Mouse (Mus musculus): ENCODE data around the gene Gm20388. TPM values are rescaled to one million over a fixed set of nuclear protein-coding genes. Genes with fewer than 3 reads are reported as not detected.
A peak's percentile ranks its signal among the peaks of the same experiment; 100 is the strongest.

Gene Gm20388
- total RNA-seq, 2 experiments from 2014 or later = 1.3 to 8.5 TPM

DNA sequence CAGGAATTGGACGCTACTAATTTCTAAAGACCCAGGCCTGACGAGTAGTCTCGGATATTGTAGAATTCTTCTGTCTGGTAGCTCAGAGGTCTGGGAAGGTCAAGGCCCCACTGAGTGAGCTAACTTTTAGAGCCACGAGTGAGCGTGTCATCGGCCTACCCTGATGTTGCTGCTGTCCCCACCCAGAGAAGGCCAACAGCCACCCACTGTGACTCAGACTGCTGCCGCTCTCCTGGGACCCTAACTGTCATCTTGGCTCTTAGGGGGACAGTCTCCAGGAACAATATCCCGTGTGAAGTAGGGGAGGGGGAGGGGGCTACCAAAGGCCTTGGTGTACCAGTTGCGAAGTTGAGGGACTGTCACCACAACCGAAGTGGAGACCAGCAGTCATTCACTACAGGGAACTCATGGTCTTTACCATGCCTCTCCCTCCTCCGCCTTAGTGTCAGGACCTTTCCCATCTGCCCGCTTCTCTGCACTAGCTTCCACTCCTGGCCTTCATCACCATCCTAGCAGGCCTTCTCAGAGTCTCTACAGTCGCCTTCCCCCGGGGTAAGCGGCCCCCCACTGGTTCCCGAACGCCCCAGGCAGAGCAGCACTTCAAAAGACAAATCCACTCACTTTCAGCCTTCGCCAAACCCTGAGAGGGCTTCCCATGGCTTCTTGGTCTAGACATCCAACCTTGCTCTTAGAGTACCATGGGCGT, 2036.6 kb downstream of the Gm20388 start:
- peak in 1 of 2 experiments; percentile 30 for DNase-seq (ENCODE audit: low spot score in 2 of 2)

DNA sequence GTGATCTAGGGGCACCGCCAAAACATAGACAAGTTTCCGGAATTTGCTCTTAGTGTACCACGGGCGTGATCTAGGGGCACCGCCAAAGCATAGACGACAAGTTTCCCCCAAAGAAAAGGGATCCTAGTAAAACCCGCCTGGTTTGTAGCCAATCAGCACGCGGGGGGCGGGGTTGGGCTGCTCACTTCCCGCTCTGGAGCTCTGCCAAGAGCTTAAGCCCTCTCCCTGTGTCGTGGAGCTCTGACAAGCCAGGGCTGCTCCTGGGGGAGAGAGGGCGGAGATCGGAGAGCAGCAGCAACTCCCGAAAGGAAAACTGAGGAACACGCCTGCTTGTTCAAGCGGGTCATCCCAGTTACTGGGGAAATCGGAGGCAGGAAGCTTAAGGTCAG, 2037.1 kb downstream of the Gm20388 start:
- peak; percentile 74 to 87 for DNase-seq (ENCODE audit: low spot score in 2 of 2)

DNA sequence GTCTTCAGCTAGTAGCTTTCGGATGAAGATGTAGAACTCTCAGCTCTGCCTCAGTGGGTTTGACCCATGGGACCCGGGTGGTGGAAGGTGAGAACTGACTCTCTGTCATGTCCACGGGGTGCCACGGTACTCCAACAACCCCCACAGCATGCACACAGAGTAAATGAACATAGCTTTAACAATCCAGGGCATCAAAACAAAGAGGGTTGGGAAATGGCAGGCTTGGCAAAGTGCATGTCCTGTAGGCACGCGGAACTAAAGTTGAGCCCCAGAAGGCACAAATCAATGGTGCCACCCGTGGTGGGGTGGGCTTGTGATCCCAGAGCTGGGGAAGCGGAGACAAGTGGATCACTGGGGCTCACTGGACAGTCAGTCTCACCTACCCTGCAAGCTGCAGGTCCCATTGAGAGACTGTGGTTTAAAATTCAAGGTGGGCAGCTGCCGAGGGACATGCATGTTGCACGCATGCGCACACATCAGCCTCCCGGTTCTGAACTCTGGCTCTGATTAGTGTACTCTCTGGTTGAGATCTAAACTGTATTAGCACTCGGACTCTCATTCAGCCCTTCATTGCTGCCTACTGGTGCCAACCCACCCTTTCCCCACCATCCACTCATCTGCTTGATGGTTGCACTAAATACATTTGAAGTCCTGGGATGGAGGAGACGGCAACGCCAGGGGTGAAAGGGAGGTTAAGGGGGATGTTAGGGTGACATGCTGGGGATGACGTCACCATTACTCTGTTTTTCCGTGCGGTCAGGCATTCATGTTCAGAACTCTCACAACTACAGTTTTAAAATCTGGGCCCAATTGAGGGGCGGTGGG, 2037.9 kb downstream of the Gm20388 start:
- no peak for DNase-seq (ENCODE audit: low spot score in 2 of 2)

GRCm38 (mm10) chr8:121949222-121949800, 2038.7 kb downstream of the Gm20388 start, which contains the start of gene Banp:
Gene Banp (plus strand): TSS chr8:121949750.
- no peak for DNase-seq (ENCODE audit: low spot score in 2 of 2)

GRCm38 (mm10) chr8:121949941-121950748, 2039.5 kb downstream of the Gm20388 start:
- DNase-seq (ENCODE audit: low spot score in 2 of 2) = peak; percentile 98 to 99

- DNase-seq (ENCODE audit: low spot score in 2 of 2) = peak; percentile 46 to 64
These were observed 2040.4 kb downstream of the Gm20388 start for GRCm38 (mm10) chr8:121950749-121951655.

GRCm38 (mm10) chr8:121951656-121952009, 2041.0 kb downstream of the Gm20388 start:
- no peak for DNase-seq (ENCODE audit: low spot score in 2 of 2)

GRCm38 (mm10) chr8:121952122-121952521, 2041.5 kb downstream of the Gm20388 start:
- no peak for DNase-seq (ENCODE audit: low spot score in 2 of 2)

- no peak for DNase-seq (ENCODE audit: low spot score in 2 of 2)
These were observed 2042.2 kb downstream of the Gm20388 start for GRCm38 (mm10) chr8:121952800-121953199.

DNA sequence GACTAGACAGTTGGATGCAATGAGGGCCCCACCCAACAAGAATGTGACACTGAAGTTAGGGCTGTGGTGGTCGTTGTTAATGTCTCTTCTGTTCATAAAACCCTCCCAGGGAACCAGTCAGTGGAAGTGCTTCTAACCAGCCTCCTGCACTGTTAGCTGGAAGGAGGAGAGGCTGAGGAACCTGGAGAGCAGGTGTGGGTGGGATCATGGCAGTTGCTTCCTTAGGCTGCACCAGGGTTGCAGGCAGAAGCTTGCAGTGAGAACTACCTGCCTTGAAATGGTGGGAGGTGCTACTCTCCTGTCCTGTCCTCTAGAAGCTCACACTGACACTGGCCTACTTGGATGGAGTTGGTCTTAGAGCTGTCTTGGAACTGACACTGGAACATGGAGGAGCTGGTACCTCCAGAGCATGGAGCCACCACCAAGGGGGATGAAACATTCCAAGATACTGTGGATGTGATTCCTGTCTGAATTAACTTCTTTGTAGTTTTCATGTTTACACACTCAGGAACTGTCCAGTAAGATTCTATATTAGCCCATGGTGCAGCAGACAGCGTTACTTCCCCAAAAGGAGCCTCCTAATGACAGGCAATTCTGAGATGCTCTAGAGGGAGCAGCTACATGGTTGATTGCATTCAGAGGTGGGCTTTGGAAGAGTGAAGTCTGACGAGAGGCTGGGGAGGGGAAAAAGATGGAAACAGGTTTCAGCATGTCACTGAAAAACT, 2043.3 kb downstream of the Gm20388 start:
- DNase-seq (ENCODE audit: low spot score in 2 of 2) = no peak

GRCm38 (mm10) chr8:121954981-121955555, 2044.4 kb downstream of the Gm20388 start:
- no peak for DNase-seq (ENCODE audit: low spot score in 2 of 2)

DNA sequence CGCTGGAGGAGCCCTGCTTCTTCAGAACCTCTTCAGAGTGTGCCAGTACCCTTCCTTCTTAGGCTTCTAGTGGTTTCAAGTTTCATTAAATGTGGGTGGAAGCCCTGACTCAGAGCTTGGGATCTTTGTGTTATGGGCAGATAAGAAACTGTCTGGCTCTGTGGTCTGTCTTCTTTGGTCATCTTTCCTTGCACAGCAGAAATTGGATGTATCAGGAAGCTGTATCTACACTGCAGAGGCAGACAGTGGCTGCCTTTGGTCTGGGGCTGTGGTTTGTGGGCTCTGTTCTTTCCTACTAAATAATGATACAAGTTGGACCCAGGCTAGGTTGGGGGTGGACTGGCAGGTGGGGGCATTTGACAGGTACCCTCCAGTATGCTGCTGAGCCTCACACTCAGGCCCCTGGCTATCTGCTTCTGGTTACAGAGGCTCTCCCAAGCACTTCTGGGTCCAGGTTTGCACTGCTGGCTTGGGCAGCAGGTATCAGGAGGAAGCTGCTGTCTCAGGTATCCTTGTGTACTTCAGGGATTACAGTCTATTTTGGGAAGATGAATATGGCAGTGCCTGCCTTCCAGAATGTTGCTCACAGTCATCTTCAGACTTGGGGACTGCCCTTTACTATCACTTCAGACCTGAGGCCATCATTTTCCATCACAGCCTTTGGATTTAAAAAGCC, 2045.3 kb downstream of the Gm20388 start:
- no peak for DNase-seq (ENCODE audit: low spot score in 2 of 2)

DNA sequence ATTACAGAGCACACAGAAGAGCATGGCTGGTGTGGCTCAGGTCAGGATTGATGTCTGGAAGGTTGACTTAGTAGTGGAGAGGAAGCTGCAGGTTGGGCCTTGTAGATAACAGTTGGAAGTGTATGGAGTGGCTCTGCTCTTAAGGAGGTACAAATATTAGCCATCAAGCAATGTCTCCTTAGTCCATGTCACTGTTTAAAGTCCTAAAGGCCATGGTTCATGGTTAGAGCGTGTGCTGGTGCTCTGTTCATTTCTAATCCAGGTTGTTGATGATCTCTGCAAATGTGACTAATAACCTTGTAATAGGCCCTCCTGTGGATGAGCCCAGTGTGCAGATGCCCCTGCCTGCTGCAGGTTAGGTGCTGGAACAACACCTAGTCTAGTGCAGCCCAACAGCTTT, 2047.8 kb downstream of the Gm20388 start:
- no peak for DNase-seq (ENCODE audit: low spot score in 2 of 2)

GRCm38 (mm10) chr8:121962892-121963291, 2052.3 kb downstream of the Gm20388 start:
- DNase-seq (ENCODE audit: low spot score in 2 of 2) = no peak

GRCm38 (mm10) chr8:121964716-121965512, 2054.3 kb downstream of the Gm20388 start:
- no peak for DNase-seq (ENCODE audit: low spot score in 2 of 2)

- no peak for DNase-seq (ENCODE audit: low spot score in 2 of 2)
These were observed 2055.5 kb downstream of the Gm20388 start for GRCm38 (mm10) chr8:121966110-121966509.

GRCm38 (mm10) chr8:121966714-121967448, 2056.2 kb downstream of the Gm20388 start:
- DNase-seq (ENCODE audit: low spot score in 2 of 2) = no peak

Measured in adrenal gland, adult 18-20 months (tissue).